Mouse (Mus musculus) CH12.LX (cell line): ENCODE results near the gene Nlrc5. TPM values are rescaled to one million over a fixed set of nuclear protein-coding genes. Genes with fewer than 3 reads are reported as not detected.

Experiments used
- DNase-seq: peaks from one replicate; pipeline ENCODE4 v3.0.0-alpha.2; 2013; ENCODE audit errors: extremely low read depth
- H3K27ac ChIP-seq: 2 replicates; pipeline ENCODE4 v1.5.1; 2012; ENCODE audit warnings: low read depth, mild to moderate bottlenecking, control low read depth, moderate library complexity; ENCODE audit not compliant: insufficient read depth
- H3K27me3 ChIP-seq: replicated peaks from 2 replicates; pipeline ENCODE3; 2012; ENCODE audit warnings: inconsistent platforms
- H3K36me3 ChIP-seq, 2 experiments: replicated peaks in 1 of 2; 2 replicates each; pipeline versions ENCODE3 to v1.6.1; 2012; ENCODE audit warnings: inconsistent platforms in 1 of 2, low read length in 1 of 2, mild to moderate bottlenecking in 1 of 2, mixed read lengths in 1 of 2, moderate library complexity in 1 of 2; ENCODE audit not compliant: control insufficient read depth in 1 of 2, insufficient read depth in 1 of 2
- H3K4me1 ChIP-seq, 2 experiments: 2 replicates each; pipeline ENCODE4 v1.6.1; 2012; ENCODE audit warnings: inconsistent platforms in 1 of 2, moderate library complexity in 1 of 2; ENCODE audit not compliant: insufficient read depth in 2 of 2, control insufficient read depth in 1 of 2
- H3K4me2 ChIP-seq: 2 replicates; pipeline ENCODE4 v1.6.1; 2012; ENCODE audit warnings: low read depth, mild to moderate bottlenecking, control low read depth; ENCODE audit not compliant: poor library complexity, insufficient read depth, severe bottlenecking
- H3K4me3 ChIP-seq, 3 experiments: fragments of 150-350 bp in 1 of 3; sonication (generic) in 1 of 3; replicated peaks in 1 of 3; 2 replicates each; pipeline versions ENCODE3 to v1.5.1; 2011 to 2012; ENCODE audit warnings: low read depth in 2 of 3, low read length in 2 of 3, mild to moderate bottlenecking in 2 of 3, moderate library complexity in 2 of 3, control low read depth in 1 of 3, improper control_type of control experiment in 1 of 3, inconsistent platforms in 1 of 3, mixed read lengths in 1 of 3; ENCODE audit not compliant: poor library complexity in 1 of 3
- H3K79me2 ChIP-seq: replicated peaks from 2 replicates; pipeline ENCODE4 v1.6.1; 2012; ENCODE audit warnings: mild to moderate bottlenecking, moderate library complexity; ENCODE audit not compliant: control insufficient read depth, poor library complexity, insufficient read depth, severe bottlenecking; ENCODE audit errors: extremely low read depth
- H3K9ac ChIP-seq: 2 replicates; pipeline ENCODE4 v1.6.1; 2012; ENCODE audit warnings: low read depth, mild to moderate bottlenecking, control low read depth, moderate library complexity; ENCODE audit not compliant: insufficient read depth
- H3K9me3 ChIP-seq: replicated peaks from 2 replicates; pipeline ENCODE3; 2012; ENCODE audit warnings: low read length, inconsistent platforms, mixed read lengths
- CTCF ChIP-seq, 2 experiments: IDR thresholded peaks in 1 of 2; conservative IDR thresholded peaks in 1 of 2; 2 replicates each; pipeline ENCODE4 v1.5.1; 2011 to 2012; ENCODE audit warnings: low read depth in 2 of 2, low read length in 2 of 2, improper control_type of control experiment in 1 of 2, inconsistent platforms in 1 of 2, mild to moderate bottlenecking in 1 of 2, moderate library complexity in 1 of 2
- E2F4 ChIP-seq: IDR thresholded peaks from 2 replicates; pipeline ENCODE4 v1.6.1; 2011; ENCODE audit warnings: low read depth, low read length, improper control_type of control experiment; ENCODE audit not compliant: insufficient replicate concordance
- ELF1 ChIP-seq: IDR thresholded peaks from 2 replicates; pipeline ENCODE4 v1.6.1; 2014; ENCODE audit warnings: low read depth, mild to moderate bottlenecking, inconsistent platforms, low read length, improper control_type of control experiment
- EP300 ChIP-seq: IDR thresholded peaks from 2 replicates; pipeline ENCODE4 v1.6.1; 2011; ENCODE audit warnings: low read length, improper control_type of control experiment
- ETS1 ChIP-seq: conservative IDR thresholded peaks from 2 replicates; pipeline ENCODE4 v1.6.1; 2012; ENCODE audit warnings: low read depth, mild to moderate bottlenecking, inconsistent platforms, low read length, improper control_type of control experiment, moderate library complexity
- GABPA ChIP-seq: IDR thresholded peaks from 2 replicates; pipeline ENCODE4 v1.6.1; 2012; ENCODE audit warnings: low read depth, low read length, improper control_type of control experiment, inconsistent platforms; ENCODE audit not compliant: insufficient replicate concordance
- IRF4 ChIP-seq: IDR thresholded peaks from 2 replicates; pipeline ENCODE4 v1.6.1; 2014; ENCODE audit warnings: low read depth, mild to moderate bottlenecking, inconsistent platforms, low read length, improper control_type of control experiment
- JUN ChIP-seq: IDR thresholded peaks from 2 replicates; pipeline ENCODE4 v1.6.1; 2011; ENCODE audit warnings: low read depth, mild to moderate bottlenecking, low read length, improper control_type of control experiment, moderate library complexity; ENCODE audit not compliant: insufficient read depth
- JUND ChIP-seq: conservative IDR thresholded peaks from 2 replicates; pipeline ENCODE4 v1.6.1; 2011; ENCODE audit warnings: low read depth, low read length, improper control_type of control experiment
- KAT2A ChIP-seq: IDR thresholded peaks from 2 replicates; pipeline ENCODE4 v1.6.1; 2012; ENCODE audit warnings: low read length, improper control_type of control experiment, inconsistent platforms; ENCODE audit not compliant: insufficient replicate concordance
- MAFK ChIP-seq: IDR thresholded peaks from 2 replicates; pipeline ENCODE4 v1.6.1; 2011; ENCODE audit warnings: low read length, improper control_type of control experiment; ENCODE audit not compliant: insufficient replicate concordance
- MAX ChIP-seq: IDR thresholded peaks from 2 replicates; pipeline ENCODE4 v1.6.1; 2011; ENCODE audit warnings: low read length, improper control_type of control experiment
- MYC ChIP-seq: IDR thresholded peaks from 2 replicates; pipeline ENCODE4 v1.6.1; 2011; ENCODE audit warnings: low read depth, mild to moderate bottlenecking, improper control_type of control experiment, low read length
- NELFE ChIP-seq: IDR thresholded peaks from 2 replicates; pipeline ENCODE4 v1.6.1; 2011; ENCODE audit warnings: low read depth, low read length, improper control_type of control experiment
- NRF1 ChIP-seq: IDR thresholded peaks from 2 replicates; pipeline ENCODE4 v1.6.1; 2014; ENCODE audit warnings: low read depth, mild to moderate bottlenecking, inconsistent platforms, low read length, improper control_type of control experiment, moderate library complexity
- PAX5 ChIP-seq: IDR thresholded peaks from 2 replicates; pipeline ENCODE4 v1.6.1; 2012; ENCODE audit warnings: low read length, inconsistent platforms, mixed read lengths
- POLR2AphosphoS2 ChIP-seq: IDR thresholded peaks from 2 replicates; pipeline ENCODE4 v1.6.1; 2011; ENCODE audit warnings: low read depth, low read length, improper control_type of control experiment
- RAD21 ChIP-seq: IDR thresholded peaks from 2 replicates; pipeline ENCODE4 v1.6.1; 2011; ENCODE audit warnings: low read depth, mild to moderate bottlenecking, low read length, improper control_type of control experiment, moderate library complexity
- SIN3A ChIP-seq: IDR thresholded peaks from 2 replicates; pipeline ENCODE4 v1.6.1; 2012; ENCODE audit warnings: low read length, improper control_type of control experiment, inconsistent platforms
- UBTF ChIP-seq: IDR thresholded peaks from 2 replicates; pipeline ENCODE4 v1.6.1; 2012; ENCODE audit warnings: low read depth, mild to moderate bottlenecking, inconsistent platforms, low read length, improper control_type of control experiment, moderate library complexity
- ZKSCAN1 ChIP-seq: IDR thresholded peaks from 2 replicates; pipeline ENCODE4 v1.6.1; 2012; ENCODE audit warnings: low read depth, inconsistent platforms, low read length, improper control_type of control experiment, borderline replicate concordance
- dilution Hi-C: fragments of 300-500 bp; cut with MboI; formaldehyde crosslinking; loops from 2 replicates; pipeline ENCODE4 v1.14.3; 2020; ENCODE audit warnings: low sequenced_read_pairs; ENCODE audit not compliant: extremely low pct_unique_long_range_greater_than_20kb, extremely low pct_ligation_motif_present
- in situ Hi-C: fragments of 300-500 bp; cut with MboI; formaldehyde crosslinking; loops from 3 replicates; pipeline ENCODE4 v1.14.3; 2019; ENCODE audit warnings: low sequenced_read_pairs, low pct_ligation_motif_present, low pct_unique_long_range_greater_than_20kb, mixed read lengths
- polyA plus RNA-seq: library from polyadenylated mRNA; unstranded; fragments of >175 nt; gene quantifications from 2 replicates; pipeline ENCODE4 v1.2.1, GENCODE M21; 2012; ENCODE audit warnings: low read depth; ENCODE audit not compliant: insufficient read length
- total RNA-seq, 2 experiments: library from RNA; depleted of rRNA; stranded (reverse); fragments of 300-350 nt in 1 of 2; fragments of >200 nt in 1 of 2; gene quantifications; 2 replicates each; pipeline ENCODE4 v1.2.3; 2012 to 2014

The Nlrc5 gene
- total and polyA plus RNA-seq, 3 experiments = 58.6 to 72.5 (median 60.2) TPM

DNA sequence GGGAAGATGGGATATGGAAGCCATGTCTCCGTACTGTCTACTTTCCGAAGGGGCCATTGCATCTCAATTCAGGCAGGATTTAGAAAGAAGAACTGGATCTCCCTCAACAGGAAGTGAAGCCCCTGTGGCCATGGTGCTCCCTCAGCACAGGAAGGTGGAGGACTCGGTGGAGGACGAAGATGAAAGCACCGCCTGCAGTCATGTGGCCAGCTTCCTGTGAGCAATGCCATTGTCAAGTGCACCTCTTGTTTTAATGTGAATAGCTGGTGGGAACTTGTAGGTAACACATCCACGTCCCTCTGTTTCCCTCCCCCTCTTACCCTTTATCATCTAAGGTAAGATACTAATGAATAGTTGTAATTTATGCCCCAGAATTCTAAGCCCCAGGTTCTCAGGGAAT lies 35.6 kb upstream of the Nlrc5 start:
- Histone ChIP-seq H3K36me3 (peaks cover 61 to 89% of the 10 kb centered on the region in 2 experiments), H3K79me2 (no peaks in the 10 kb centered on the region), H3K9me3 (no peaks in the 10 kb centered on the region), H3K4me2 (no peak overlapping the region), H3K4me1 (peaks cover 0 to 33% of the 10 kb centered on the region in 2 experiments; a peak in 1 of 4 replicates), H3K27ac (no peak overlapping the region), H3K27me3 (no peaks in the 10 kb centered on the region), H3K4me3 (no peak overlapping the region), H3K9ac (no peak overlapping the region)
- dilution Hi-C loops = no loop called here
- no peak for DNase-seq
- no peak for TF ChIP-seq E2F4
- TF ChIP-seq MYC = no peak
- no peak for TF ChIP-seq JUND
- TF ChIP-seq NRF1 = no peak
- TF ChIP-seq POLR2AphosphoS2 = no peak
- no peak for TF ChIP-seq UBTF
- no peak for TF ChIP-seq GABPA
- in situ Hi-C loops = no loop called here

DNA sequence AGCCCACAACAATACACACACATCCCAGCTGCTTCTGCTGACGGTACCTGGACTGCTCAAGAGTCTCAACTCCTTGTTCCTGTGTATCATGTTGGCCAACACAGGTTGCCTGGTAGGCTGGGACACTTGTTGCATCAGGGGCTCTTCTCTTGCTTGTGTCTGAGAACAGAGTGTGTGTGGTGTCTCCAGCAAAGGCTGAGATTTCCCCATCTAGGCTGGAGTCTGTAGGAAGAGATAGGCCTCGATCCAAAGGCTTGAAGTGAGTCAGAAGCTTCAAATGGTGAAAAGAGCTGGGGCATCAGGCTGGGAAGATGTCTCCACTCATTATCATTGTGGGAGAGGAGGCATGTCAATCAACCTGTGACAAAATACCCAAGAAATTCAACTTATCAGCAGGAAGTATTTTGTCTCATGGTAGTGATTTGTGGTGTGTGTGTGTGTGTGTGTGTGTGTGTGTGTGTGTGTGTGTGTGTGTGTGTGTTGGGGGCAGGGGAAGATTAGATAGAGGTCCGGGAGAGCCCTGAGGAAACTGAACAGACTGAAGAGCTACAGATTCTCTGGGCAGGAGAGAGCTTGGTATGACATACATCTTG lies 34.7 kb upstream of the Nlrc5 start:
- DNase-seq = no peak
- H3K4me3 ChIP-seq = no peak overlapping the region
- no peaks in the 10 kb centered on the region for H3K27me3 ChIP-seq
- TF ChIP-seq POLR2AphosphoS2 (no peak), JUND (no peak), MAX (no peak), ELF1 (no peak), PAX5 (no peak), ETS1 (no peak), GABPA (no peak), KAT2A (no peak), MYC (no peak), SIN3A (no peak), JUN (no peak), RAD21 (no peak), NELFE (no peak), CTCF (conservative IDR thresholded peaks at IDR 0.05 in 1 of 2, IDR thresholded peaks at IDR 0.05 in 1 of 2; ENCODE audit: low read depth in 2 of 2, low read length in 2 of 2) (no peak), EP300 (no peak), MAFK (no peak), ZKSCAN1 (no peak), IRF4 (no peak)
- dilution Hi-C loops (no loop called here), in situ Hi-C loops (no loop called here)
- no peaks in the 10 kb centered on the region for H3K9me3 ChIP-seq
- H3K4me1 ChIP-seq = peaks cover 0 to 24% of the 10 kb centered on the region in 2 experiments; a peak in 1 of 4 replicates
- H3K79me2 ChIP-seq = no peaks in the 10 kb centered on the region
- H3K36me3 ChIP-seq = peaks cover 54 to 83% of the 10 kb centered on the region in 2 experiments
- H3K9ac ChIP-seq = no peak overlapping the region
- H3K27ac ChIP-seq = no peak overlapping the region
- no peak overlapping the region for H3K4me2 ChIP-seq
